Comparison of ENCODE assay signal across 15 mouse cellular contexts in the genomic region with DNA sequence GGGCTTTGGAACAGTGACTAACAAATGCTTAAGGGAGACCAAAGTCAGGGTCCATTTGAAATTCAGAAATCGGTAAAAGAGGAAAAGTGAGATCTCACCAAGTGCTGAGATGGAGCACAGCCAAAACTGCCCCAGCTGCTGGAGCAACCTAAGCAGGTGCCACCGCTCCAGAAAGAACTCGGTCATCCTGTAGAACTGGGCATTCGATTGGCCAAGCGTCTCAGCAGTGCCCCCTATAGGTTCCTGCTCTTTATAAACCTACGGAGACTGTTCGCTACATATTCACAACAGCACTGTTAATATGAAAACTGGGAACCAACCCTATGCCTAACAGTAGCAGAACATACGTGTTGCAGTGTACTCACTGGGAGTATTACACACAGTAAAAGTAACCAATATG.
DNase-seq lines count a peak whose midpoint lies in the region; ATAC-seq and TF ChIP-seq lines count a peak whose summit lies in the region.
"Had no signal": no experiment of that assay in that cellular context is flagged by ENCODE, and none has a peak within 500 bp of the region (broad histone marks: within the 10 kb centered on the region; RNA-seq: fewer than 3 reads in every experiment).

No protein-coding gene starts in this region.

- H3K4me1 ChIP-seq in thymus, adult 2 months (replicated peaks; ENCODE audit: control insufficient read depth, insufficient read depth, low read length) = no peaks in the 10 kb centered on the region
- H3K4me1 ChIP-seq: midbrain, embryonic 15.5 days had no signal

- TF ChIP-seq POLR2A in thymus, adult 2 months (IDR thresholded peaks at IDR 0.05; ENCODE audit: control insufficient read depth, extremely low read depth, insufficient read depth, low read length, poor library complexity) = no peak

- peaks cover 82% of the 10 kb centered on the region for H3K36me3 ChIP-seq in thymus, adult 2 months (ENCODE audit: control insufficient read depth, insufficient read depth, low read length)

- H3K27me3 ChIP-seq in thymus, adult 2 months (ENCODE audit: control insufficient read depth, insufficient read depth, low read length) = no peaks in the 10 kb centered on the region
- H3K27me3 ChIP-seq: midbrain, embryonic 15.5 days had no signal

- 97% methylated on average over 8 of the region's 8 CpGs for WGBS in thymus, adult 2 months

- no peak overlapping the region for H3K4me3 ChIP-seq in left cerebral cortex, adult 2 months
- H3K4me3 ChIP-seq in thymus, adult 2 months (ENCODE audit: control insufficient read depth, insufficient read depth, low read length) = no peak overlapping the region
- H3K4me3 ChIP-seq: midbrain, embryonic 15.5 days had no signal

- TF ChIP-seq CTCF in left cerebral cortex, adult 2 months (IDR thresholded peaks at IDR 0.05) = peak; percentile 30
- peak; percentile 51; the same call in 1 of the 2 replicates for TF ChIP-seq CTCF in thymus, adult 2 months (IDR thresholded peaks at IDR 0.05; ENCODE audit: borderline replicate concordance, control insufficient read depth, extremely low read depth, insufficient read depth, low read length, poor library complexity)

- intact Hi-C loops in left cerebral cortex, adult 2 months (cut with DNase I) = no loop called here
- intact Hi-C loops in left cerebral cortex, postnatal 10 days (cut with DNase I) = no loop called here

- peak; percentile 12 for DNase-seq in CD4-positive, CD25-positive, alpha-beta regulatory T cell, adult 2 months (ENCODE audit: low read depth, low spot score)
- DNase-seq in left cerebral cortex, adult 2 months (ENCODE audit: extremely low spot score in 1 of 2, low spot score in 2 of 2) = no peak
- no peak for DNase-seq in left cerebral cortex, postnatal 10 days (ENCODE audit: extremely low spot score in 1 of 2, low spot score in 2 of 2)
- no peak for DNase-seq in thymus, adult 2 months
- no peak for DNase-seq in thymus, adult 18-20 months
- peak; percentile 33 for DNase-seq in thymus, postnatal 4 days
- no peak for DNase-seq in retina, postnatal 1 day
- DNase-seq: cerebellum, adult 18-20 months; embryo, embryonic 11 days; forebrain, postnatal 0 days; gastrocnemius, postnatal 25 days had no signal

- no peak overlapping the region for H3K27ac ChIP-seq in left cerebral cortex, adult 2 months
- H3K27ac ChIP-seq in thymus, adult 2 months (ENCODE audit: control insufficient read depth, insufficient read depth, low read length) = no peak overlapping the region
- H3K27ac ChIP-seq: midbrain, embryonic 15.5 days had no signal

- ATAC-seq in CD4-positive, CD25-positive, alpha-beta regulatory T cell, adult 4 months = no peak
- ATAC-seq: activated CD4-positive, CD25-positive, alpha-beta regulatory T cell, adult 4 months; forebrain, postnatal 0 days; hindbrain, embryonic 16.5 days; midbrain, embryonic 15.5 days had no signal

Comparison
In these comparisons a context has a peak if more than half of its experiments do, and no peak if none do; other contexts are left out.
1. DNase-seq: peak in CD4-positive, CD25-positive, alpha-beta regulatory T cell, adult 2 months (single experiment) and thymus, postnatal 4 days (single experiment); none in left cerebral cortex, adult 2 months (0 of 2), left cerebral cortex, postnatal 10 days (0 of 2), thymus, adult 2 months (single experiment), thymus, adult 18-20 months (0 of 2) and retina, postnatal 1 day (single experiment).